Mouse (Mus musculus) ES-E14 (cell line): ENCODE results near the gene Aco1. TPM values are rescaled to one million over a fixed set of nuclear protein-coding genes. Genes with fewer than 3 reads are reported as not detected.
"Not testable (repeated sequence)": the region's sequence is repeated elsewhere in the genome, so short reads cannot be mapped to it uniquely, and the experiment has no call there.

Experiments
- DNase-seq: peaks from one replicate; pipeline ENCODE4 v3.0.0-alpha.2; 2013; ENCODE audit warnings: low read depth, low spot score
- H3K27ac ChIP-seq: 2 replicates; pipeline ENCODE4 v1.5.1; 2012; ENCODE audit warnings: low read depth, mild to moderate bottlenecking, low read length, moderate library complexity, mixed read lengths; ENCODE audit not compliant: poor library complexity, insufficient read depth, severe bottlenecking
- H3K36me3 ChIP-seq: 2 replicates; pipeline ENCODE4 v1.6.1; 2012; ENCODE audit warnings: mild to moderate bottlenecking, low read length, moderate library complexity, mixed read lengths; ENCODE audit not compliant: control insufficient read depth, poor library complexity, insufficient read depth, severe bottlenecking
- H3K4me1 ChIP-seq, 2 experiments: fragments of 150-350 bp in 1 of 2; sonication (generic) in 1 of 2; 2 replicates each; pipeline ENCODE4 v1.6.1; 2012; ENCODE audit warnings: low read length in 2 of 2, mild to moderate bottlenecking in 1 of 2, mixed read lengths in 1 of 2; ENCODE audit not compliant: control insufficient read depth in 2 of 2, insufficient read depth in 2 of 2, poor library complexity in 1 of 2
- H3K4me3 ChIP-seq, 2 experiments: fragments of 150-350 bp in 1 of 2; sonication (generic) in 1 of 2; 2 replicates each; pipeline ENCODE4 v1.5.1; 2012; ENCODE audit warnings: low read length in 2 of 2, low read depth in 1 of 2, mild to moderate bottlenecking in 1 of 2, mixed read lengths in 1 of 2; ENCODE audit not compliant: insufficient read depth in 1 of 2, poor library complexity in 1 of 2, severe bottlenecking in 1 of 2
- H3K9ac ChIP-seq: 2 replicates; pipeline ENCODE4 v1.6.1; 2012; ENCODE audit warnings: low read depth, mild to moderate bottlenecking, low read length, mixed read lengths; ENCODE audit not compliant: poor library complexity, insufficient read depth, severe bottlenecking
- H3K9me3 ChIP-seq: fragments of 150-350 bp; sonication (generic); 2 replicates; pipeline ENCODE4 v1.6.1; 2012; ENCODE audit warnings: low read depth, mild to moderate bottlenecking, low read length; ENCODE audit not compliant: control insufficient read depth, insufficient read depth
- CHD2 ChIP-seq: IDR thresholded peaks from 2 replicates; pipeline ENCODE4 v1.6.1; 2014; ENCODE audit warnings: mild to moderate bottlenecking, low read depth, low read length, inconsistent platforms
- HCFC1 ChIP-seq: IDR thresholded peaks from 2 replicates; pipeline ENCODE4 v1.6.1; 2012; ENCODE audit warnings: low read length, inconsistent platforms, borderline replicate concordance; ENCODE audit not compliant: insufficient read depth
- MAFK ChIP-seq: IDR thresholded peaks from 2 replicates; pipeline ENCODE4 v1.6.1; 2014; ENCODE audit warnings: mild to moderate bottlenecking, low read depth, low read length, inconsistent platforms; ENCODE audit not compliant: insufficient read depth
- ZC3H11A ChIP-seq: IDR thresholded peaks from 2 replicates; pipeline ENCODE4 v1.6.1; 2012; ENCODE audit warnings: low read depth, mild to moderate bottlenecking, inconsistent platforms, low read length, borderline replicate concordance
- ZNF384 ChIP-seq: IDR thresholded peaks from 2 replicates; pipeline ENCODE4 v1.6.1; 2012; ENCODE audit warnings: low read depth, low read length, inconsistent platforms
- in situ Hi-C, 2 experiments: fragments of 600-800 bp; cut with MboI; formaldehyde crosslinking; loops; one replicate each; pipeline ENCODE4 v1.15.1; 2025; ENCODE audit warnings: low sequenced_read_pairs in 2 of 2, inconsistent platforms in 1 of 2; ENCODE audit not compliant: unreplicated experiment in 2 of 2
- total RNA-seq: library from RNA; depleted of rRNA; stranded (reverse); fragments of 300-350 nt; gene quantifications from 2 replicates; pipeline ENCODE4 v1.2.3, GENCODE M21; 2012

Gene Aco1
- total RNA-seq, 1 experiment: 29.0 TPM

- Histone ChIP-seq H3K9me3 (no peaks in the 10 kb centered on the region), H3K36me3 (no peaks in the 10 kb centered on the region), H3K9ac (no peak overlapping the region), H3K4me1 (no peaks in the 10 kb centered on the region), H3K4me3 (no peak overlapping the region), H3K27ac (no peak overlapping the region)
- no peak for TF ChIP-seq MAFK
- no peak for TF ChIP-seq ZNF384
- TF ChIP-seq CHD2: no peak
- TF ChIP-seq HCFC1: no peak
- TF ChIP-seq ZC3H11A: no peak
- in situ Hi-C loops: no loop called here
- DNase-seq: no peak
Observed at GRCm38 (mm10) chr4:40113173-40113572, 29.7 kb upstream of the Aco1 start.

- Histone ChIP-seq H3K27ac (no peak overlapping the region), H3K4me3 (no peak overlapping the region), H3K9me3 (no peaks in the 10 kb centered on the region), H3K9ac (no peak overlapping the region), H3K4me1 (no peaks in the 10 kb centered on the region), H3K36me3 (no peaks in the 10 kb centered on the region)
- TF ChIP-seq ZNF384 (no peak), MAFK (no peak), CHD2 (no peak), ZC3H11A (no peak), HCFC1 (no peak)
- no peak for DNase-seq
- in situ Hi-C loops: no loop called here
Observed at GRCm38 (mm10) chr4:40121221-40121620, 21.7 kb upstream of the Aco1 start.

GRCm38 (mm10) chr4:40122291-40122690 lies 20.6 kb upstream of the Aco1 start:
- H3K4me3 ChIP-seq, H3K27ac ChIP-seq, DNase-seq, H3K9ac ChIP-seq, H3K9me3 ChIP-seq, in situ Hi-C loops, H3K36me3 ChIP-seq, H3K4me1 ChIP-seq: not testable (repeated sequence)

GRCm38 (mm10) chr4:40134468-40135102 lies 8.3 kb upstream of the Aco1 start:
- Histone ChIP-seq H3K27ac (no peak overlapping the region), H3K4me1 (no peaks in the 10 kb centered on the region), H3K36me3 (no peaks in the 10 kb centered on the region), H3K9me3 (no peaks in the 10 kb centered on the region), H3K4me3 (no peak overlapping the region), H3K9ac (no peak overlapping the region)
- peak; percentile 52 for DNase-seq
- in situ Hi-C loops: loop anchor here (5.0 to 25.0 kb wide), 2 partner anchors 148 to 553 kb away; no protein-coding TSS in a partner anchor
- TF ChIP-seq ZNF384 (no peak), ZC3H11A (peak; percentile 57; the same call in 1 of the 2 replicates), MAFK (no peak)

- TF ChIP-seq HCFC1 (no peak), ZNF384 (no peak), CHD2 (no peak)
- in situ Hi-C loops: loop anchor here (5.0 to 25.0 kb wide), 2 partner anchors 146 to 551 kb away; no protein-coding TSS in a partner anchor
- Histone ChIP-seq H3K36me3 (no peaks in the 10 kb centered on the region), H3K4me1 (no peaks in the 10 kb centered on the region), H3K27ac (no peak overlapping the region), H3K9me3 (no peaks in the 10 kb centered on the region), H3K4me3 (no peak overlapping the region), H3K9ac (no peak overlapping the region)
- DNase-seq: no peak
Observed at GRCm38 (mm10) chr4:40136519-40136918, 6.4 kb upstream of the Aco1 start.
